Mouse (Mus musculus) kidney, adult 2 months (tissue): ENCODE data around the gene Zswim5.

Experiments used
- CTCF ChIP-seq: fragments of 200-500 bp; conservative IDR thresholded peaks from 2 replicates; pipeline ENCODE4 v1.5.1; 2011; ENCODE audit warnings: low read depth, mild to moderate bottlenecking, control low read depth, low read length, moderate library complexity, mixed read lengths; ENCODE audit not compliant: insufficient read depth, insufficient read length
- POLR2A ChIP-seq: fragments of 200-500 bp; IDR thresholded peaks from one replicate; pipeline ENCODE4 v1.6.1; 2011; ENCODE audit warnings: low read depth, low read length, control low read depth

GRCm38 (mm10) chr4:116995131-116995797, 118.1 kb downstream of the Zswim5 start, which contains the start of gene Hectd3:
- TF ChIP-seq POLR2A, result no peak
- no peak for TF ChIP-seq CTCF
